Mouse (Mus musculus) heart, embryonic 14.5 days (tissue): ENCODE results near the gene Dvl2. TPM values are rescaled to one million over a fixed set of nuclear protein-coding genes. Genes with fewer than 3 reads are reported as not detected.
"Not testable (repeated sequence)": the region's sequence is repeated elsewhere in the genome, so short reads cannot be mapped to it uniquely, and the experiment has no call there.

Experiments used
- ATAC-seq: fragments of 200-750 bp; cut with Nextera tagmentation; 2 replicates; pipeline ENCODE4 v1.8.0; 2017; ENCODE audit warnings: low read depth, moderate TSS enrichment; ENCODE audit not compliant: insufficient number of reproducible peaks, insufficient read depth, low FRiP score
- H3K27ac ChIP-seq, 2 experiments: fragments of 200-500 bp in 1 of 2; fragments of 300-500 bp in 1 of 2; sonication (generic) in 1 of 2; replicated peaks in 1 of 2; 2 replicates each; pipeline ENCODE4 v1.5.1; 2012 to 2014; ENCODE audit warnings: low read depth in 2 of 2, low read length in 2 of 2, control low read depth in 1 of 2, mild to moderate bottlenecking in 1 of 2, mixed read lengths in 1 of 2; ENCODE audit not compliant: control insufficient read depth in 1 of 2, insufficient read depth in 1 of 2
- H3K27me3 ChIP-seq: fragments of 300-500 bp; sonication (generic); 2 replicates; pipeline ENCODE4 v1.6.1; 2014; ENCODE audit warnings: mild to moderate bottlenecking, low read length, control low read depth; ENCODE audit not compliant: control insufficient read depth, insufficient read depth
- H3K36me3 ChIP-seq: fragments of 300-500 bp; sonication (generic); 2 replicates; pipeline ENCODE4 v1.6.1; 2014; ENCODE audit warnings: mild to moderate bottlenecking, control low read depth, low read length, mixed read lengths; ENCODE audit not compliant: control insufficient read depth, insufficient read depth
- H3K4me1 ChIP-seq, 2 experiments: fragments of 200-500 bp in 1 of 2; fragments of 300-500 bp in 1 of 2; sonication (generic) in 1 of 2; 2 replicates each; pipeline ENCODE4 v1.6.1; 2012 to 2014; ENCODE audit warnings: low read length in 2 of 2, control low read depth in 1 of 2, mixed read lengths in 1 of 2; ENCODE audit not compliant: control insufficient read depth in 2 of 2, insufficient read depth in 2 of 2
- H3K4me2 ChIP-seq: fragments of 300-500 bp; sonication (generic); 2 replicates; pipeline ENCODE4 v1.6.1; 2014; ENCODE audit warnings: mild to moderate bottlenecking, low read length
- H3K4me3 ChIP-seq, 2 experiments: fragments of 200-500 bp in 1 of 2; fragments of 300-500 bp in 1 of 2; sonication (generic) in 1 of 2; 2 replicates each; pipeline ENCODE4 v1.5.1; 2012 to 2014; ENCODE audit warnings: low read length in 2 of 2, mild to moderate bottlenecking in 2 of 2, control low read depth in 1 of 2, low read depth in 1 of 2, moderate library complexity in 1 of 2; ENCODE audit not compliant: control insufficient read depth in 1 of 2, insufficient read depth in 1 of 2
- H3K9ac ChIP-seq: fragments of 300-500 bp; sonication (generic); 2 replicates; pipeline ENCODE4 v1.6.1; 2014; ENCODE audit warnings: mild to moderate bottlenecking, low read length
- H3K9me3 ChIP-seq: fragments of 300-500 bp; sonication (generic); 2 replicates; pipeline ENCODE4 v1.6.1; 2016; ENCODE audit warnings: low read length, control low read depth; ENCODE audit not compliant: control insufficient read depth
- WGBS: fragments of 180-500 bp; shearing (Covaris S2); extraction: QIAGEN DNeasy Blood & Tissue Kit; methylation state at CpG from one replicate; pipeline ENCODE4 v1.1.7; 2014; 5-methylcytosine and 5-hydroxymethylcytosine counted together
- polyA plus RNA-seq: library from polyadenylated mRNA; unstranded; fragments of >200 nt; fragmentation: Nextera tagmentation; extraction: Ambion mirVana; gene quantifications from 2 replicates; pipeline ENCODE4 v1.2.1, GENCODE M21; 2014

The Dvl2 gene
- polyA plus RNA-seq, result 15.0 and 16.6 TPM in 2 replicates

- Histone ChIP-seq H3K27ac (peak within 1 kb of the TSS; percentile 94 to 95), H3K4me1 (peaks cover 11 to 27% of the 10 kb centered on the region in 2 experiments), H3K9me3 (no peaks in the 10 kb centered on the region), H3K4me3 (peak within 1 kb of the TSS; percentile 78 to 89), H3K9ac (peak within 1 kb of the TSS; percentile 92), H3K4me2 (peak within 1 kb of the TSS; percentile 96), H3K36me3 (peaks cover 39% of the 10 kb centered on the region), H3K27me3 (no peaks in the 10 kb centered on the region)
- WGBS, result under 1% methylated on average over 48 of the region's 48 CpGs
- peak; percentile 54 for ATAC-seq
Observed at GRCm38 (mm10) chr11:70000396-70000898, at the start of gene Dvl2. TSS of gene Dvl2 (plus strand) at chr11:70000595.

GRCm38 (mm10) chr11:69950807-69951459, 49.5 kb upstream of the Dvl2 start:
- 37% methylated on average over 4 of the region's 4 CpGs for WGBS
- Histone ChIP-seq H3K27me3 (no peaks in the 10 kb centered on the region; the same call in 1 of the 2 replicates), H3K4me3 (no peak overlapping the region), H3K9me3 (no peaks in the 10 kb centered on the region), H3K9ac (no peak overlapping the region), H3K4me2 (no peak overlapping the region), H3K27ac (no peak overlapping the region), H3K36me3 (peaks cover 7% of the 10 kb centered on the region), H3K4me1 (peaks cover 9 to 20% of the 10 kb centered on the region in 2 experiments)
- no peak for ATAC-seq

GRCm38 (mm10) chr11:69952274-69952673, 48.1 kb upstream of the Dvl2 start:
- WGBS, result 54% methylated on average over 1 of the region's 1 CpGs
- no peaks in the 10 kb centered on the region for H3K36me3 ChIP-seq
- H3K4me1 ChIP-seq, result peaks cover 5 to 11% of the 10 kb centered on the region in 2 experiments
- H3K9ac ChIP-seq, result no peak overlapping the region
- H3K9me3 ChIP-seq, result no peaks in the 10 kb centered on the region
- no peak overlapping the region for H3K4me3 ChIP-seq
- H3K27me3 ChIP-seq, result no peaks in the 10 kb centered on the region; the same call in 1 of the 2 replicates
- H3K4me2 ChIP-seq, result no peak overlapping the region
- H3K27ac ChIP-seq, result no peak overlapping the region
- ATAC-seq, result no peak

- no peak overlapping the region for H3K9ac ChIP-seq
- H3K4me2 ChIP-seq, result 0 out of 2 replicates have a peak overlapping the region, but pooled peaks have one; percentile 6
- no peak overlapping the region for H3K4me3 ChIP-seq
- no peak overlapping the region for H3K27ac ChIP-seq
- H3K36me3 ChIP-seq, result no peaks in the 10 kb centered on the region
- no peaks in the 10 kb centered on the region; the same call in 1 of the 2 replicates for H3K27me3 ChIP-seq
- H3K9me3 ChIP-seq, result no peaks in the 10 kb centered on the region
- ATAC-seq, result no peak
- peaks cover 4 to 11% of the 10 kb centered on the region in 2 experiments for H3K4me1 ChIP-seq
- 23% methylated on average over 11 of the region's 11 CpGs for WGBS
Observed at GRCm38 (mm10) chr11:69953267-69953915, 47.0 kb upstream of the Dvl2 start.

- not testable (repeated sequence) for H3K4me3 ChIP-seq, H3K9ac ChIP-seq, H3K4me1 ChIP-seq, H3K27ac ChIP-seq, H3K27me3 ChIP-seq, H3K36me3 ChIP-seq, H3K9me3 ChIP-seq, ATAC-seq, H3K4me2 ChIP-seq
- 66% methylated on average over 3 of the region's 4 CpGs for WGBS
Observed at GRCm38 (mm10) chr11:69955618-69956017, 44.8 kb upstream of the Dvl2 start.

GRCm38 (mm10) chr11:69956218-69956617, 44.2 kb upstream of the Dvl2 start:
- H3K9me3 ChIP-seq, result no peaks in the 10 kb centered on the region
- H3K4me3 ChIP-seq, result no peak overlapping the region
- H3K4me1 ChIP-seq, result peaks cover 0 to 7% of the 10 kb centered on the region in 2 experiments; a peak in 2 of 4 replicates
- no peak overlapping the region for H3K9ac ChIP-seq
- H3K27me3 ChIP-seq, result peaks cover 8% of the 10 kb centered on the region; the same call in 1 of the 2 replicates
- no peaks in the 10 kb centered on the region for H3K36me3 ChIP-seq
- ATAC-seq, result no peak
- no peak overlapping the region for H3K27ac ChIP-seq
- no peak overlapping the region for H3K4me2 ChIP-seq
- WGBS, result 83% methylated on average over 1 of the region's 1 CpGs

- Histone ChIP-seq H3K9ac (no peak overlapping the region), H3K27ac (no peak overlapping the region), H3K4me1 (peaks cover 0 to 4% of the 10 kb centered on the region in 2 experiments; a peak in 2 of 4 replicates), H3K4me3 (no peak overlapping the region), H3K9me3 (no peaks in the 10 kb centered on the region), H3K4me2 (no peak overlapping the region), H3K36me3 (no peaks in the 10 kb centered on the region), H3K27me3 (peaks cover 49% of the 10 kb centered on the region)
- ATAC-seq, result no peak
- WGBS, result 21% methylated on average over 5 of the region's 5 CpGs
Observed at GRCm38 (mm10) chr11:69960616-69961015, 39.8 kb upstream of the Dvl2 start.
